Mouse (Mus musculus) adipocyte (in vitro differentiated cells): Measurements from ENCODE around the gene Mybpc2.
A peak's percentile ranks its signal among the peaks of the same experiment; 100 is the strongest.

Experiments used
- DNase-seq: peaks from one replicate; pipeline ENCODE4 v3.0.0-alpha.2; 2016; ENCODE audit warnings: low spot score

The Mybpc2 gene

DNA sequence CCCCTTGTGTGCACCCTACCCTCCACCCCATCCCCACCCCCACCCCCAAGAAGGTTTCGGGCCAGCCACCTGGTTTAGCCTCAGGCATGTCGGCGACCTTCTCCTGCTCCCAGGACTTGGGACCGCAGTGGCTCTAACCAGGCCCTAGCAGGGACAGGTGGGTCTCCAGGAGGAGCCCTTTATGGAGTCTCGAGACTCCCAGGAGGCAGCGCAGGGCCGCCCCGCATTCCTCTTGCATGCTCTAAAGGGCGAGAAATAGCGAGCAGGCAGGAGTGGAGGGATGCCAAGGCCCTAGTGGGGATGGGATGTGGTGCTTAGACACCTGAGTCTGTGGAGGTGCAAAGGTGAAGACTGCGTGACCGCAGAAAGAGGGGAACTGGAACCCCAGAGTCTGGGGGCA, at the start of gene Mybpc2:
Mybpc2 (minus strand) TSS at position 155 of the 400 bp plus-strand sequence.
- DNase-seq, result no peak

DNA sequence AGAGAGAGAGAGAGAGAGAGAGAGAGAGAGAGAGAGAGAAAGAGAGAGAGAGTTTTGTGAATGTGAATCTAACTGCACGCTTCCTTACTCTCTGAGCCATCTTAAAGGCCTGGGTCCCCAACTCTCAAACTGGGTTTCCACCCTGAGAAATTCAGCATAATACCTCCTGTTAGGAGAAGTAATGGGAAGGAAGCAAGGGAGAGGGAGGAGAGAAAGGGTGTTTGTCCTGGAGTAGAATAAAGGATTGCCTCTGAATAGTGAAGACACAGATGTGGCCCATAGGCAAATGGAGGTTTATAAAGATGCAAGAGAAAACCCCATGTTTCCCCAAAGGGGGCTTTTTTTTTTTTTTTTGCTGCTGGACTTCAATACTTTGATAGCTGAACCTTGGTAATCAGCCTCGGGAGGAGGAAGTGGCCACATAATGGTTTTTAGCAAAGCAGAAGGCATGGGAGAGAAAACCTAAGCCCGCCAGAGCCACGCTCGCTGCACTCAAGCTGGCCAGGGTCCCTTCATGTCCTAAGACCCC, 48.6 kb upstream of the Mybpc2 start:
- no peak for DNase-seq

DNA sequence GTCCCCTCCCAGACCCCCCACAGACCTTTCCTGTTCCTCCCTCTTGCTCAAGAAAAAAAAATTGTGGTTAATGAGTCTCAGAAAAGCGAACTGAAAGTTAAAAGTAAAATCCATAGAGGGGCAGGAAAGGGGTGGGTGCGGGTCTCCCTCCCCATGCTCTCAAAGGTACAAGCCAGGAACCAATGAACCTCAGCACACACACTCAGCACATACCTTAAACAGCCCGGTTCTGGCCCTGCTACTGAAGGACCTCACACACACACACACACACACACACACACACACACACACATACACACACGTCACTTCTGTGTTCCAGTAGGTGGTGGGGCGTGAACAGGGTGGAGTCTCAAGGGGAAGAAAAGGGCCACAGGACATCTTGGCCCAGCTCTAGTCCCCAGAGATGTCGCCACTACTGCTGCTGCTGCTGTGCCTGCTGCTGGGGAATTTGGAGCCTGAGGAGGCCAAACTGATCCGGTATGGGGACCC, 47.8 kb upstream of the Mybpc2 start, which contains the start of gene Napsa:
Napsa (plus strand) TSS at position 168 of the 489 bp plus-strand sequence.
- no peak for DNase-seq

DNA sequence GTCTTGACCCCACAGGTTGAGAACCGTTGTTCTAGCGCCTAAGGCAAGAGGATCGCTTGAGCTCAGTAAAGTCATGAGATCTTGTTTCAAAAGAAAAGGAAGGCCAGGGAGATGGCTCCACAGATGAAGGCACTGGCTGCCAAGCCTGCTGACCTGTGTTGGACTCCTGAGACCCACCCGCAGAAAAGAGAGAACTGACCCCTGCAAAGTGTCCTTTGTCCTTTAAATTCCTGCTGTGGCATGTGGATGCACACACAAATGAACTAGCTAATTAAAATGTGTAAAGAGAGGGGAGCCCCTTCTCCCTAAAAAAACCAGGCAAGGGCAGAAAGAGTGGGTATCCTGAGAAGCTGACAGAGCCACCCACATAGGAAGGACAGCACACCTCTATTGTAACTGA, 47.4 kb upstream of the Mybpc2 start:
- no peak for DNase-seq

DNA sequence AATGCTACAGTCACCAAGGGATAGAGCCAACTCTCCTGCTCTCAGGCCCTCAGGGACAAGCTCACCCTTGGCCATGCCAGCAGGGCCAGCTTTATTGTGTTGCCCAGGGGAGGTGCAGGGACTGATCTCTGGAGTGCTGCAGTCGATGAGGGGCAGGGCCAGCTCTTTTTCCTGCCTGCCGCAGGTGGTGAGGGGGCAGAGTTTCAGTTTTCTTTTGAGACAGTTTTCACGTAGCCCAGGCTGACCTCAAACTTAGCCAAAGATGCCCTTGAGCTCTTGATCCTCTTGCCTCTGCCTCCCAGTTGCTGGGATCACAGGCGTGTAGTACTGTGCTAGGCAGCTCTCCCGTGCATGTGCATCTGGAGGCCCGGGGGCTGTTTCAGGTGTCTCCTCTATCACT, 46.5 kb upstream of the Mybpc2 start:
- no peak for DNase-seq

DNA sequence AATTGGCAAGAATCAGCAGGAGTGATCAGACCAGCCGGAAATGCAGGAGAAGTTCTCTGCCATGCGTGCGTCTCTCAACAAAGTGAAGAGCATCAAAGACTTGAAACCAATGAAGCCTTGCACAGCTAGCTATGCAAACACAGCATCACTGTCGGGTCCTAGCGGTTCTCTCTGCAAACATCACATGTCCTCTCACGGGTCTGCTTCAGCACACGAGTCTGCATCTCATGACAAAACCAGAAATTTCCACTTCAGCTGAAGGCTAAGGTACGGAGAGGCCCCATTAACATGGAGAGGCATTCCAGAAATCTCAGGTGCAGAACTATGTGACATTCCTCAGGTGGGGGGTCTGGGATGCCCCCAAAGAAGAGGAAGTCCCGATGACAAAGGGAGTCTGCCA, 44.3 kb upstream of the Mybpc2 start:
- no peak for DNase-seq

DNA sequence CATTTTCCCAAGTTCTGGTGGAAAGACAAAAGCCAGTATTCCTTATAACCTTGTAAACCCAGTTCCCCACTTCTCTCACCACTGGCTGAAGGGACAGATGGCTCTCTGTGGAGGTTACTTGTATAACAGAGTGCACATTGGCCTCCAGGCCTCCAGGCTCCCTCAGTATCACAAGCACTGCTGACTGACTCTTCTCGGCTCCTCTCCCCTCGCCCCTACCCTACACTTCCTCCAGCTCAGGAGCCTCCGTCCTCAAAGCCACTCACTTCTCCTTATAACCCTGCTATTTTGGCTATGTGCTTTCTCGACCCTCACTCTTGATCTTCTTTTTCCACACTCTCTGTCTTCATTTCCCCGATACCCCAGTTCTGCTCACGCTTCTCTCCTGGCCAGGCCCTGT, 41.0 kb upstream of the Mybpc2 start:
- no peak for DNase-seq

DNA sequence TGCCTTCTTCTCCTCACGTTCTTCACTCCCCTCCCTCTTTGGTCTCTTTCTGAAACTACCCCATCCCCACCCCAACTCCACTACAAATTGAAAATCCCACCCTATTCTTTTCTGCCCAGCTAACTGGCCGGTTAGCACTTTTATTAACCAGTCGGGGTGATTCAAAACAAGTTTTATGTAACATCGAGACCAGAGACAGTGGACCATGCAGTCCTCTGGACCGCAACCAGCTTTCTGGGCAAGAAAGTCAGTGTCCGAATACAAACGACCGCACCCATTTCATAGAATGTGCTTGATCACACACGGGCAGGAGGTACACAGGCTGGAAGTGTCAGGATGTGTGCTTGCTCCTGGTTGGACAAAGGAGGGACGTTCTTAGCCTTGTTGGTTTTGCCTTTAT, 40.0 kb upstream of the Mybpc2 start:
- DNase-seq, result no peak

DNA sequence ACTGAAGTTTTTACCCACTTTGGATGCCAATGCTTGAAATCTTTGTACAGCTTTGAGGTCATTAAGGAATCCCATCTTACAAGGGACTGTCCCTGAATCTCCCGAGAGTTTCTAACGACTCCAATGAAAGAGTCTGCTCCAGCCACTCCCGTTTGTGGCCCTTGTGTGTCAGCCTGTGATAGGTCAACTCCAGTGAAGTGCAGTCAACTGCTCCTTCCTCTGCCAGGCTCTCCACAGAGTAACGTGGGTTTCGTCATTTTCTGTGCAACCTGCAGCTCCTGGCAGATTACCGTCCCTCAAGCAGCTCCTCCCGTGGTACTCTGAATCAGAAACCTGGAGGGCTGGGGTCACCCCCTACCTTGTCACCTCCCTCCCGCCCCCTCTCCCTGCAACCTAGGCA, 38.8 kb upstream of the Mybpc2 start:
- DNase-seq, result no peak

DNA sequence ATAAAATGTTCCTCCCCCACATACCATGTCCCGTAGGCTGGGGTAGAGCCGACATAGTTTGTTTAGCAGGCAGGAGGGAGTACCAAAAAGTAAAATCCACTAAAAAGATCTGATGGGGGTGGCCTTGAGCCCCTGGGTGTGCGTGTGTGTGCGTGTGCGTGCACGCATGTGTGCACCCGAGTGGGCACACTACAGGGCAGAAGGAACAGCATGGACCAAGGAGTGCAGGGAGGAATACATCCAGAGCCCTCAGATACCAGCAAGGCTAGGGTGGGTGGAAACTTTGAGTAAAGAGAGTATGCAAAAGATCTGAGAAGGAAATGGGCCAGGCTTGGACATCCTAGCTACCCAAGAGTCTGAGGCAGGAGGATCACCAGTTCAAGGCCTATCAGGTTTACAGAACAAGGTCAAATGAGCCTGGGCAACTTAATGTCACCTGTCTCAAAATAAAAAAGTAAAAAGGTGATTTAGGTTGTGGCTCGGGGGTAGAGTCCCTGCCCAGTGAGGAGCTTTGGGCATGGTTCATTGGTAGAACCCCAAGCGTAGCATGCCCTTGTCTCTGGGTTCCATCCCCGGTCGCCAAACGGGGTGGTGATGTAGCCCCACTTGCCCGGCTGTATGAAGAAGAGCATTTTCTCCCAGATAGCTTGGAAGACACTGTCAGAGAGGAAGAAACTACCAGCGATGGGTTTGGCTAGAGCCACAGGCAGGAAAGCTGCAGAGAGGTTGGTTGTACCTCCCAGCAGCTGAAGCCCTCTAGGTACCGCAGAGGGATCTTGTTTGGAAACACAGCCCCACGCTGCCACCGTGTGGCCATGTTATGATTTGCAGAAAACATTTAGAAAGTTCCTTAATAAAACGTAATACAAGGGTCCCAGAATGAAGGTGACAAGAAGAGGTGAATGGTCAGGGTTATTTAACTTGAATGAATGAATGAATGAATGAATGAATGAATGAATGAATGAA, 36.3 kb upstream of the Mybpc2 start:
- DNase-seq, result peak; percentile 71

DNA sequence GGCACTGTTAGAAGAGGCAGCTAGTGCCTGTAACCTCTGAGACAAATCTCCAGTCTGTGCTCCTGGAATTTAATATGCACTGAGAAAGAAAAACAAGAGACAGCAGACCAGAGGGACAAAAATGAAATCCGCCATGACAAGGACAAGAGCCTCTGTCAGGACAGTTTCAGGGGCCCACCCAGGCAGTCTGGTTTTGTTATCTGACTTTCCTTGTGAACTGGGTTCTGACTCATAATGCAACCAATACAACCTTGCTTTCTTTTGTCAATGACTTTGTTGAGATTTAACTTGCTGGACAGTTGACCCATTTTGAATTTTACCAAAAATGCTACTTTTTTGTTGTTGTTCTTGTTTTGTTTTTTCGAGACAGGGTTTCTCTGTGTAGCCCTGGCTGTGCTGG, 33.2 kb upstream of the Mybpc2 start:
- peak; percentile 47 for DNase-seq

DNA sequence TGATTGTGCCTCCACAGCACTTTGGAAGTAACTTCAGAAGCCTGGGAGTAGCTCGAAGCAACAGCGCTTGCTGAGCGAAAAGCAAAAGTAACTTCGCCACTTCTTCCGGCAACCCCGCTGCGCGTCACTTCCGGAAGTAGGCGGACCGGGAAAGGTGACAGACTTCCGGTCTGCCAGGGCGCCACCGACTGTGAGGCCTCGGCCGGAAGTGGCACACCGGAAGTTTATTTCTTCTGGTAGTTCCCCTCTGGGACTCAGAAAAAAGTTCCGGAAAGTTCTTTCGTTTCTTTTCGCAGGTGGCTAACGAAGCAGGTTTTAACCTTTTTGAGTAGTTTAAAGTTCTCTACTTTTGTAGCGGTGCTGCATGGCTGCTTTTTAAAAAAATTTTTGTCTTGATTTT, 29.4 kb upstream of the Mybpc2 start, which contains the start of gene Nr1h2:
Nr1h2 (minus strand) TSS at position 126 of the 400 bp plus-strand sequence.
- peak; percentile 94 for DNase-seq

DNA sequence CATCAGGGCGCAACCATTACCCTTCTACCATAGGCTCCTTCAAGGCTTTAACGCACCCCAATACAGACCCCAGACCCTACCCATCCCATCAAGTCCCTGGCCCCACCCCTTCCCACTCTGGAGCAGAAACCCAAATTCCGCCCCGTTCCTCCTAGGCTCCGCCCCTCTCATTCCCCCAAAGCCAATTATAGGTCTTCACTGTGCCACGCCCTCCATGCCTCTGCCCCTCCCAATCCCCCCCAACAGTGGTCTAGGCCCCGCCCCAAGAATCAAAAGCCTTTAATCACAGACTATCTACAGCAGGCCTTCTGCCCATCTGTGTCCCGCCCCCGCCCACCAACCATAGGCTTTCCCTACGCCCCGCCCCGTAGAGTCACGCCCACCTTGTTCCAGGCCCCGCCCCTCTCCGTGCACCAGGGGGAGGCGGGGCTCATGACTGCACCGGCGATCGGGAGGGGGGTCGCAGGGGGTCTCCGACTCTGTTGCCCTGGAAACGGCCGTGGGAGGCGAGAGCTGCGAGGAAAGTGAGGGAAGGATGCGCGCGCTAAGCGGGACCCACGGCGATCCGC, 28.8 kb upstream of the Mybpc2 start:
- DNase-seq, result peak; percentile 78

DNA sequence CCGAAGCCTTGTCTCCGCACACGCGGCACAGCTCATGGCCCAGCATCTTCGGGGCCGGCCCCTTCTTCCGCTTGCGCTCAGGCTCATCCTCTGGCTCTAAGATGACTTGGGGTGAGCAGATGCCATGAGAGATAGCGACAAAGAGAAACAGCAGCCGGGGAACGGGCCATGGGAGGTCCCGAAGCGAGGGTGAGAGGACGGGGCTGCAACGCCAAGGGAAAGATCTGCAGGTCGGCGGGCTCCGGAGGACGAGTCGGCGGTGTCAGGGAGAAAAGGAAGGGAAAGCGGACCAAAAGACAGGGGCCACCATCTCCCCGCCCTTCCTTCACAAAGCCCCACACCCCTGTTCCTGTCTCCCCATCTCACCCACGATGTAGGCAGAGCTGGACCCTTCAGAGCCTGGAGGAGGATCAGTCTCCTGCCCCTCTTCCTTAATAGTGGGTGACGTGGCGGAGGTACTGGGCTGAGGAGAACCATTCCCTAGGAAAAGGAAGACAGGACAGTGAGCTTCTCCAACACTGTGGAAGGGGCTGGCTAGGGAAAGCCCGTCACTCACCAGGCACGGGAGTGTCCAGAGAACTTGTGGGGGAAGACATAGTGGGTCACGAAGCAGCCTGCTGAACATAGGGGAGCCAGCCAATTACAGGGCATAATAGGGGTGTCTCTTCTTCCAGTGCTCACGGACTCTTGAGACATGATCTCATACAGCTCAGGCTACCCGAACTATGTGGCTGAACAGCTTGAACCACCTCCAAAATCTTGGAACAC, 27.9 kb upstream of the Mybpc2 start:
- no peak for DNase-seq

DNA sequence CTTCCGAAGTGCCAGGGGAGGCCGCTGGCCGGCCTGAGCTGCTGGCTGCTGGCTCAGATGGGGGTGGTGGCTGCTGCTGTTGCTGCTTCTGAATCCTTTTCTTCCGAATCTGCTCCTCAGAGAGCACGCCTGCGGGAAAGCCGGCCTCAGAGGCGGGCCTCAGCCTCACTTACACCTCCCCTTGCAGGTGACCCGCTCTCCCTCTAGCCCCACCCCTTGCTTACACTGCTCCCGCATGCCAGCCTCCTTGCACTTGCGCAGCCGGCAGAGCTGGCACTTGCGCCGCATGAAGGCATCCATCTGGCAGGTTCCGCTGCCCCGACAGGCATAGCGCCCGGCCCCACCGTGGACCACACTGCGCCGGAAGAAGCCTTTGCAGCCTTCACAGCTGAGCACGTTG, 27.3 kb upstream of the Mybpc2 start:
- no peak for DNase-seq

DNA sequence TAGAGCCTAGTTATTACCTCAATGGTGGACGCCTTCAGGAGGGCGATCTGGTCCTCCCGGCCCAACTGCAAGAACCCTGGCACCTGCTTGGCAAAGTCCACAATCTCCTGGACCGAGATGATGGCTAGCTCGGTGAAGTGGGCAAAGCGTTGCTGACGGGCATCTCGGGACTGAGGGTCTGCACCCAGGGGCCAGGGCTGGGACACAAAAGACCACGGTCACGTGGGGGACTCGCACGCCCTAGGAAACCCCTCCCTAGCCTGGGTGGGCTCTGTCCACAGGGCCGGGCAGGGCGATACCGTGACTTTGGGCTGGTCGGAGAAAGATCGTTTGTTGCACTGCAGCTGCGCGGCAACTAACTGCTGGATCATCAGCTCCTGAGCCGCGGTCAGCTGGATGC, 26.8 kb upstream of the Mybpc2 start:
- DNase-seq, result no peak

DNA sequence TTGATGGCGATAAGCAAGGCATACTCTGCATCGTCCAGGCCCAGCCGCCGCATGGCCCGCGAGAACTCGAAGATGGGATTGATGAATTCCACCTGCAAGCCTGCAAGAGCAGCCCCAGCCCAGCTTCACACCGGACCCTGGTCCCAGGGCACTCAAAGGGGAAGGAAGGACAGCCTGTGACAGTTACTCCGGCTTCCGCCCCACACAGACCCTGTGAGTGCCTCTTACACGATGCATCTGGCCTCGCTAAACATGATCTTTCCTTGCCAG, 25.9 kb upstream of the Mybpc2 start:
- DNase-seq, result no peak

DNA sequence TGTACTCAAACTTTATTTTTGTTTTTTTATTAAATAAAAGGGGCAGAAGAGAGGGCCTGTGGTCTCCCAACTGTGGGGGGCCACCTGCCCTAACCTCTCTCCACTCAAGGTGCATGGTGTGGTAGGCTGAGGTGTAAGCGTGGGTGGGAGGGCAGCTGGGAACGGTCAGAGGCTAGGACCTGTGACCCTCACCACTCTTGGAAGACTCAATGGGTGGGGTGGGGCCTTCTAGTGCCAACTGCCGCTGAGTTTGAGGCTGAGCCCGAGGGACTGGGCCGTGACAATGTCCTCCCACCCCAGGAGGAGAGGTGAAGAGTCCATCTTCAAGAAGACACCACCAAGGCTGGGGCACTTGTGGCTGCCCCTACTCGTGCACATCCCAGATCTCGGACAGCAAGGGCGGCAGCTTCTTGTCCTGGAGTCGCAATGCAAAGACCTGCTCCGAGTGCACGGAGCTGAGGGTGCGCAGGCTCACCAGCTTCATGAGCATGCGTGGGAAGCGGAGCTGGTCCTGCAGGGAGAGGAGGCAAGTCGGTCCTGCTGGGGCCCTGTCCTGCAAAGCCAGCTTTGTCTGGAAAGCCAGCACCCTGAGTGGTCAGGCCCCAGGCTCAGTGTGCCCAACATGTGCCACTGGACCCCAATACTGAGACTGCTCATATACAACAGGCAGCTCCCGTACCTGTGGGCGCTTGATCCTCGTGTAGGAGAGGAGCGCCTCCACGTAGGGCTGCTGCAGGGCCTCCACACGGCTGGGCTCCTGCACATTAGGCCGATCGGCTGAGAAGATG, 25.4 kb upstream of the Mybpc2 start:
- no peak for DNase-seq

DNA sequence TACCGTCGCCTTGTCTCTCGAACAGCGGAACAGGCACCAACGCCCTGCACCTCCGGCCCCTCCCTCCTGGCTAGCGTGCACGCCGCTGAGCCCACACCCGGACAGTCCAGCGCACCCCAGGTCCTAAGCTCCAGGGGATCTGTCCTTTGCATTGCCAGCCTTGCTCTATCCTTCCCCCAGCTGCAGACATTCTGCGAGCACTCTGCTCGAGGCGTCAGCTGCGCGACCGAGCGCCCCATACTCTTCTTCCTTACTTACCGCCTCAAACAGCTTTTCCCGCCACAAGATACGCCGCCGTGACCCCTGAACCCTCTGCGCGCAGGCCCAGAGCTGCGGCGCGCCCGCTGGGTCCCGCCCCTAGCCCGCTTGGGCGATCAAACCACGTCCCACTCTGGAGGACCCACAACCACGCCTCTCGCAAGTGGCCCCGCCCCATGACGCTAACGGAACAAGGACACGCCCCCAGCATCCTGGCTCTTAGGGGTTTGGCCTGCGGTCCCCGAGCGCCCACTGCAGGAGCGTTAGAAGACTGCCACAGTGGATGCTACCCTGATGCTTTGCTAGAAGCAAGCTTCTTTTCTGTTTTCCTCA, 24.1 kb upstream of the Mybpc2 start, which contains the start of gene Pold1:
Pold1 (minus strand) TSS at position 353 of the 591 bp plus-strand sequence.
- peak; percentile 98 for DNase-seq

DNA sequence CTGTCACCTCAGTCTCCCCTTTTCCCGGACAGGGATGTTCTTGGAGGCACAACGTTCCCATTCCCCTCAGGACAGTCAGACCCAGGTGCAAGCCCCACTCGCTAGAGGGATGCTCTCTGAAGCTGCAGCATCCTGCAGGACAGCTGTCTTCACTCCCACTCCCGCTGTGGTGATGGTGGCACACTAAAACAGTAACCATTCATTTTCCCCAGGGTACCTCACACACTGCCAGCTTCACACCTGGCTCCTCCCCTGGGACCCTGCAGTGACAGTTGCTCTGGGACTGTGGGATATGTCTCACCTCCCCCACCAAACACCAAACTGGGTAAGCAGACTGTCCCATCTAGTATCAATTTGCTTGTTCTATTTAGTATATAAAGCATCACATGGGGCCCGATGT, 23.3 kb upstream of the Mybpc2 start:
- no peak for DNase-seq

DNA sequence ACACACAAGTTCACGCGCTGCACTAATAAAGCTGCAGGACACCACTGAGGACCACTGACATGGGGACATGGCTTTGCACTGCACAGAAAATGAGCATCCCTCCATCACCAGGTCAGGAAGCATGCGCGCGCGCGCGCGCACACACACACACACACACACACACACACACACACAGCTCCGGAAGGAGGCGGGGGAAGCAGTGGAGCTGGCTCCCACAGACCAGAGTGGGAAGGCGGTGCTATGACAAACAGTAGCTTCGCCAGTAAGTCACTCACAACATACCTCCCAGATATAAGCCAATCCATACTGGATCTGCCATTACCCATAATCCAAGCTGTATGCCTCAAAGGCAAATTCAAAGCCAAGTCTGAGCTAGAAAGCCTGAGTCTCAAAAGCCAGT, 22.6 kb upstream of the Mybpc2 start:
- DNase-seq, result no peak
